Mouse (Mus musculus): ENCODE measurements around the gene Psmf1.

Psmf1 gene

DNA sequence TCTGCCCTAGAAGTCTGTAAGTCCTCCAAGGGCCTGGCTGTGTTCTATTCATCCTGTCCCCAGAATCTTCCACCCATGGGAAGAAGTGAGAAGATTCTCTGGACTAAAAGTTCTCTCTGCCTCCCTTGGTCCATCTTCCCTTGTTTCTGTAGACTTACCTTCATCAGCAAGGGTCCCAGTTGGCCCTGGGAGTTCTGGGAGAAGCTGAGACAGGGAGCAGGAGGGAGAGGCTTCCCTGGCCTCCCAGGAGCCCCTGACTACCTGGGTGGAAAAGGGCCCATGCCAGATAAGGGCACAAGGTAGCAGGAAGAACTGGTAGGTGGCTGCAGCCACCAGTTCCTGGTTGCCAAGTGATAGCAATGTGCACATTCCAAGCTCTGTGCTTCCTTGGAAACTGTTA is at the start of gene Psmf1:
TSS of gene Psmf1 (minus strand) at position 342 of the 400 bp plus-strand sequence.
- DNase-seq (ENCODE audit: low spot score): no peak

GRCm38 (mm10) chr2:151791156-151791555 is 47.2 kb upstream of the Psmf1 start:
- no peak for DNase-seq (ENCODE audit: low spot score)

DNA sequence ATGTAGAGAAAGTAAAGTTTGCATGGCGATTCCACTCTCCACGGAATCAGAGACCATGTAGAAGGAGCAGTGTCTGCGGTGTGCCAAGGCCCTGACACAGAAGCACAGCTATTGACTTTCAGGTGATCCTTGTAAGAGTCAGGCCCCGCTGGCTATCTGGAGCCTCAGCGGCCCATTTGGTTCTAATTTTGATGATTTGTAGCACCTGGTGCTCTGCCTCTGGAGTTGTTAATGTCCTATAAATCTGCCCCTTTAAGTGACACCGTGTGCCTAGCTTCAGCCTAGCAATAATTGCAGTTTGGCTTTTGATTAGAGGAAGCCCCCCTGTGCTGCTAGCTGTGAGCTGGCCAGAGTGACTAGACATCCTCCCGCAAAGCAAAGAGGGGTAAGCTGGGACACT is 46.2 kb upstream of the Psmf1 start:
- no peak for DNase-seq (ENCODE audit: low spot score)

DNA sequence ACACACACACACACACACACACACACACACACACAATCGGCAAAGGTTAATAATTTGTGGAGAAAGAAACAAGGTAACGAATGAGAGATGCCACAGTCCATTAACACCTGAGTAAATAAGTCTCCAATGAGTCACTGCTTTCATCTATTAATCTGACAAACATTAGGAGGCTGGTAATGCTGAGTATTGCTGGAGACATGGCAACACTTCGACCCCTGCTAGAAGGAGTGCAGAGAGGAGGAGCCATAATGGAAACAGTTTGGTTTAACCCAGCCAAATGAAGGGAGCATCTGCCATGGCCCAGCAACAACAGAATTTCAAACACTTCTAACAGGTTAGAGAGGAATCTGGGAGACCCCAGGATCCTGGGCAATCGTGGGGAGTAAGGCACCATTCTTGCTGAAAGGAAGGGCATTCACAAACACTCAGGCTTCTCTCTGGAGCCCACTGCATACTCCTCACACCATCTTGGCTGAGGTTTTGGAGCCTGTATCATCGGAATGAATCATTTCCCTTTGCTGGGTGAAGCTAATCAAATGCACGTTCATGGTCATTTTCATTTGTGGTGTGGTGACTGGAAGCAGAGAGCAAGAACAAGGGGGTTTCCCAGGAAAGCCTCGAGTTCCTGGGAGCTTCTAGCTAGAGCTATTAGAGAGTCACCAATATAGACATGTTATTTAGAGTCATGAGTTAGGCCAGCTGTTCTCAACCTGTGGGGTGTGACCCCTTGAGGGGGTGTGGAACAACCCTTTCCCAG is 44.4 kb upstream of the Psmf1 start:
- no peak for DNase-seq (ENCODE audit: low spot score)

GRCm38 (mm10) chr2:151783493-151783892 is 39.5 kb upstream of the Psmf1 start:
- DNase-seq (ENCODE audit: low spot score): no peak

DNA sequence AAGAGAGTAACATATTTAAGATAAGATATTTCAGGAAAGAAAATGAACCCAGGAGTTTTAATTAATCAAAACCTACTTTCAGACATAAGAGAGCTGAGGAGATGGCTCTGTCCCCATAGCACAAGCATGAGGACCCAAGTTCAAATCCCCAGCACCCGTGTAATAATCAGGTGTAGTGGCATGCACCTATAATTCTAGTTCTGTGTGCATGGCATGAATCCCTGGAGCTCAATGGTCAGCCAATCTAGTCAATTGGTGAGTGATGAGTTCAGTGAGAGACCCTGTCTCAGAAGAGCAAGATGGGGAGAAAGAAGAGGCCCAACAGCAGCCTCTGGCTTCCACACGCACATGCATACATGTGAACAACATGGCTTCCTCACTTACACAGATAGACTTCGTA is 33.4 kb upstream of the Psmf1 start:
- no peak for DNase-seq (ENCODE audit: low spot score)

DNA sequence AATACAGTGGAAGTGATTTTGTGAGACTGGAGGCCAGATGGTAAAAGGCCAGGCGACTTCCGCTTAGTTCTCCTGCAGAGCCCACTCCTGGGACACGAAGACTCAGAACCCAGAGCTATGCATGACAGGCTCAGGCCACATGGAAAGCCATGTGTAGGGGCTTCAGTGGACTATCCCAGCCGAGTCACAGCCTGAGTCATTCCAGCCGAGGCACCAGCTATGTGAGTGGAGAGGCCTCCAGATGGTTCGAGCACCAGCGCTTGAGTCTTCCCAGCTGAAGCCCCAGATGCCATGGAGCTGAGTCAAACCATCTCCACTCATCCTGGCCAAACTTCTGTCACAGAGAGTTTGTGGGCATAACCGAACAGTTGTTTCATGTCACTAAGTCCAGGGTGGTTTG is 29.5 kb upstream of the Psmf1 start:
- no peak for DNase-seq (ENCODE audit: low spot score)

- DNase-seq (ENCODE audit: low spot score): no peak
Observed at GRCm38 (mm10) chr2:151772169-151772568, 28.2 kb upstream of the Psmf1 start.

DNA sequence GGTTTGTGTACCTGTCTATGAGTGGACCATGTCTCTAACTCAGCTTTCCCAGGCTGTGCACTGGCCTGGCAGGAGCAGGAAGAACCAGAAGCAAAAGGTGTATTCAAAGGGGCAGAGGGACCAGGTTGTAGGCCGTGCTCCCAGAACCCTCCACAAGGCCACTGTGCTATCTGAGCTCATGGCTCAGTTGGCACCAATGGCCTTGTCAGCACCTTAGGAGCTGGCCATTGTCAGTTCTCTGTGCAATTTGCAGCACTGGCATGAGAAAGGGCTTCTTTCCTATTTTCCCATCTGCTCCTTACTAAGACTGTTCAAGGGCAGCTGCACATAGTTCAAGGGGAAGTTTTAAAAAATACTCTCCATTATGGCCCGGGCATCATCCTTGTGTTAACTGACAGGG is 20.6 kb upstream of the Psmf1 start:
- no peak for DNase-seq (ENCODE audit: low spot score)

DNA sequence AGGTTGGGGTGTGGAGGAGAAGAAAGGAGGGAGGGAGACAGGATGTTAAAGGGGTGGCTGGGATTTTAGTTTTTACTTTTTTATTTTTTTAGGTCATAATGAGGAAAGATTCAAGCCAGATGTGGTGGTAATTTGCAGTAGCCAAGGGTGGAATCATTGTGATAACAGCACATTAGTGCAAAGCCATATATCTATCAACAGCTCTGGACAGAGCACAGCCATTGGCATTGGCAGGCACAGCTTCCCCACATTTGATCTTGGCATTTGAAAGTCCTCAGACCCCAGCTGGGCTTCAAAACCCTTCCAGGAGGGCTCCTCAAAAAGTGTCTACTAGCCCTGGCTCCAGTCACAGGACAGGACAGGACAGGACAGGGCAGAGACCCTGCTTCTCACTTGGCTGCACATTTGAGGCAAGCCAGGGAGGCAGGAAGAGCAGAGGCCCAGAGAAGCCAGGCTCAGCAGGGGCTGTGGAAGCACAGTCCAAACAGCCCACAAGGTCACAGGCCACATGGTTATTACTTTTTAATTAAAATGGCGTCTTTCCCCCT is 14.9 kb upstream of the Psmf1 start:
- no peak for DNase-seq (ENCODE audit: low spot score)

- no peak for DNase-seq (ENCODE audit: low spot score)
Observed at GRCm38 (mm10) chr2:151757451-151757850, 13.5 kb upstream of the Psmf1 start.

DNA sequence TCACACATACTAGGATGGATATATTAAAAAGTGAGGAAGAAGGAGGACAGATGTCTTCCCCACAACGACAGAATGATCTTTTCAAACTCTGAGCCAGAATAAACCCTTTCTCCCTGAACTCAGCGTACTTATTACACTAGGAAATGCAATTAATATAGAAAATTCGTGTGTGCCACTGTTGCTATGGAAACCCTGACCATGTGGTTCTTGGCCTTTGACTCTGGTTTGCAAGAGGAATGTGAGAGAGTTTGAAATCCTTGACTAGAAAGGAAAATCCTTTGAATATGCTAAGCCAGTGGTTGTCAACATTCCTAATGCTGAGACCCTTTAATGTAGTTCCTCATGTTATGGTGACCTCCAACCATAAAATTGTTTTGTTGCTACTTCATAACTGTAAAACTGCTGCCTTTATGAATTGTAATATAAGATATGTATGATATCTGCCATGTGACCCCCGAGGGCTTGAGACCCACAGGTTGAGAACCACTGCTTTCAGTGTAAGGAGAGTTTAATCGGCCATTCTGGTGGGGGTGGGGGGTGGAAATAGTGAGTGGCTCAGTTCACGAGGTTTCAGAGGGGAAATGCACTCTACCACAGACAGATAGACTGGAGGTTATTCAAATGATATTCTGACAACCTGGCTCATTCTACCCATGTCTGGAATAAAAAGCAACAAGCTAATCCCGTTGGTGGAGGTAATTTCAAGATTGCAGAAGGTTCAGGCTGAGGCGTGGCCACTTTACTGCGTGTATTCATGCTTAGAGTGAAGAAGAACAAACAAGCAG is 12.5 kb upstream of the Psmf1 start:
- no peak for DNase-seq (ENCODE audit: low spot score)

DNA sequence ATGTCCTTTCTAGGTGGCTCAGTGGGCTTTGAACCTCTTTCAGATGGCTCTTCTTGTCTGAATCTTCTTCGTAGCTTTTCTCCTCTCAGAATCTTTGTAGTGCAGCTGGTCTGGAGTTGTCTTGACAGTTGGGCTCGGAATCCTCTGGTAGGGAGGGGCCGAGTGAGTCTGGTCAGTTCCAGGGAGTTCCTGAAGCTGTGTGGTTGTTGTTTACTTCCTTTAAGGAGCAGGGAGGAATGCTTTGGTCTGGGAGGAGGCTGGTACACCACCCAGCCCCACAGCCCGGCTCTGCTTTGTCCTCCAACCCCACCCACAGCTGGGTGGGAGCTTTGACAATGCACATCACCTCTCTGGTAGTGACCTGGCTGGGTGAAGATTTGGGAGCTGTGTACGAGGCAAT is 7.3 kb upstream of the Psmf1 start:
- DNase-seq (ENCODE audit: low spot score): no peak

DNA sequence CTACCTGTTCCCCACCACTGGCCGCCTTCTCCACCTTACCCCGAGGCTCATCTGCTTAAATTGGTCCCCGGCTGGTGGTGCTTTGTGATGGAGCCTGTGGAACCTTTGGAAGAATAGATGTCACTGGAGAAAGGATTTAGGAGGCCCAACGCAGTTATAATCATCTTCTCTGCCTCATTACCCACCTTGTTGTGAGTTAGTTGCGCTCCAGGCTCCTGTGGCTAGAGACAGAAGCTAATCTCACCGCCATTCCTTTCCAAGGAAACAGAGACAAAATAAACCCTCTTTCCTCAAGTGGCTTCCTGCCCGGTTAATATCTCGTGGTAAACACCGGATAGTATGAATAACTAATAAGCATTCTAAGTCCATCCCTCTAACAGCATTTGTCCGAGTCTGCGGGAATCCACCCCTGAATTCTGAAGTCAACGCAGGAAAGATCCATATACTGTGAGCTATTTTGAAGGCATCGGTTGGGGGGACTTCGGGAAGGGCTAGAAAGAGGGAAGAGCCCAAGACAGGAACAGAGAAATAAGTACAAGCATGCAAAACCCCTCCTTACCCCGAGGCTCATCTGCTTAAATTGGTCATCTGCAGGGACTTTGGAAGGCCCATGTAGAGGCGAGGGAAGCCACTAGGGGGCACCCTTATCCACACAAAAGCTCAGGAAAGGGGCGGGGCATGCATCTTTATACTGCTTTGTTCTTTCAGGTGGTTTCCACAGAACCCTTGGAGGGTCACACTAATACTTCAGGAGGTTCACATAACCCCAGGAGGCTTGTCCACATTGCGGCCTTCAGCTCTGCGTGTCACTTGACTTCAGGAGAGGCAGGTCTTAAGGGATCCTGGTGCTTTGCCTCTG is 4.1 kb upstream of the Psmf1 start:
- peak; percentile 54 for DNase-seq (ENCODE audit: low spot score)

GRCm38 (mm10) chr2:151742850-151743679 is 921 bp downstream of the Psmf1 start:
- no peak for DNase-seq (ENCODE audit: low spot score)

GRCm38 (mm10) chr2:151742084-151742483 is 1.9 kb downstream of the Psmf1 start:
- no peak for DNase-seq (ENCODE audit: low spot score)

- DNase-seq (ENCODE audit: low spot score): peak; percentile 90
Observed at GRCm38 (mm10) chr2:151740741-151741526, 3.1 kb downstream of the Psmf1 start.

- DNase-seq (ENCODE audit: low spot score): no peak
Observed at GRCm38 (mm10) chr2:151739505-151739904, 4.5 kb downstream of the Psmf1 start.

DNA sequence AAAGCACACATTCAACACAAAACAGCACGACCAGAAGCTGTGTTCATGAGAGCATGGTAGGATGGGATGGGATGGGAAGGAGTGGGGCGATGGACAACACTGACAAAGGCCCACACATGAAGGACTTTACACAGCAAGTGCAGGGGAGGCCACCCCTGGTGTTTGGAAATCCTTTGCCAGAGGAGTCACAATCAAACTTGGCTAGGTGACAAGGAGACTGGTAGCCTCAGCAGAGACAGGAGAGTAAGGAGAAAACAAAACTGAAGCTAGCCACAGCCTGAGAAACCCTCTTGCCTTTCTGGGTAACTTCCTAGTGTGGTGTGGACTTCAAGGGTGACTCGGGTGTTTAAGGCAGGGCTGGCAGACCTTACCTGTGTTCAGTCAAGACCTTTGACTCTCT is 4.9 kb downstream of the Psmf1 start:
- no peak for DNase-seq (ENCODE audit: low spot score)

DNA sequence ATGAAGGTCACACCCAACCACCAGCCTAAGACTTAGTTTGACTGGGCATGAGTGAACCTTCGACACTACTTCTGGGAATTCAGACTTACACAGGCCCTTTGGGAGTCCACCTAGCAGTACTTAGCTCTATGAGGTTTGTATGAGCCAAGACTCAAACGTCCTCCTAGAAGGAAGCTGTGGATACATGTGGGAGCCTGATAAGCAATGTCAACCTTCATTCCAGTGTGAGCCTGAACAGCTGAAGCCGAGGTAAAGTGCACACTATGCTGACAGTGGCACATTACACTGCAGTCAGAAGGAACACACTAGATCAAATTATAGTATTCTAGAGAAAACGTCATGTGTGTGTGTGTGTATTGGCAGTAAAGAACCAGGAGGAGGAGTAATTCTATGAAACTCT is 5.5 kb downstream of the Psmf1 start:
- DNase-seq (ENCODE audit: low spot score): no peak

DNA sequence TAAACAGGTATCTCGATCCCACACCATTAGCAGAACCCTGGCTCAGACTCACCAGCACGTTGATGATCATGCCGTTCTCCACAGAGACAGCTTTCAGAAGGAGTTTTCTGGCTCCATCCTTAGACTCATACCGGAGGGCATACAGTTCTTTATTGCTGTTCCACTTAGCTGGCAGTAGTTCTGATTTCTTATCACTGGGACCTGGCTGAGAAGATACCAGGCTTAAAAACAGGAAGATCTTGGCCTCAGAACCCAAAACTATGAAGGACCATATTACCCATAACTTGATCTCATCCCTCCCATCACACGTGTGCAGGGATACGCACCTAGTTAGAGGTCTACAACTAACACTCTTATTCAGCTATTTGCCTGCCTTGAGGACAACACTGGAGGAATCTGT is 8.6 kb downstream of the Psmf1 start:
- DNase-seq (ENCODE audit: low spot score): no peak
